Mouse (Mus musculus): ENCODE data around the gene Car5b. TPM values are rescaled to one million over a fixed set of nuclear protein-coding genes. Genes with fewer than 3 reads are reported as not detected.

The Car5b gene
- polyA plus RNA-seq, 1 experiment from 2014 or later: 0.65 TPM

DNA sequence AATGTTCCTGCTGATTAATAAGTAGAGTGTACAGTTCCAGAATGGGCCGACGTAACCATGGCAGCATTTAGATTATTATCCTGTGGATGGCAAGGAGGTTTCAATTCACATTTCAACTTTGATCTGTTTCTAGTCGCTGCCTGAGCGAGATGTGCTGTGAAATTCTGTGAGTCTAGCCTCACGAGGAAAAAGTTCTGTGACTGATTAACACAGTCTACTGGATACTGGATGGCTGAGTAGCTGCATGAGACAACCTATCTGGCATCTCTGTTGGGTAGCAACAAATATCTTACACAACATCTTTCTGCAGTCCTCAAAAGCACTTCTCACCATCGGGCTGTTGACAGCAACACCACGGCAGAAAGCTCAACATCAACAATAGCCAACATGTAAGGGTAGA lies 4.7 kb upstream of the Car5b start:
- Histone ChIP-seq H3K27ac (no peak overlapping the region), H3K9me3 (no peaks in the 10 kb centered on the region), H3K36me3 (no peaks in the 10 kb centered on the region), H3K27me3 (0 out of 2 replicates have a peak, but pooled peaks cover 3% of the 10 kb centered on the region), H3K4me1 (replicated peaks) (no peaks in the 10 kb centered on the region), H3K9ac (no peak overlapping the region), H3K4me3 (no peak overlapping the region), H3K4me2 (no peak overlapping the region)
- no peak for ATAC-seq (ENCODE audit: low FRiP score)
- WGBS: 85% methylated on average over 7 of the region's 7 CpGs

DNA sequence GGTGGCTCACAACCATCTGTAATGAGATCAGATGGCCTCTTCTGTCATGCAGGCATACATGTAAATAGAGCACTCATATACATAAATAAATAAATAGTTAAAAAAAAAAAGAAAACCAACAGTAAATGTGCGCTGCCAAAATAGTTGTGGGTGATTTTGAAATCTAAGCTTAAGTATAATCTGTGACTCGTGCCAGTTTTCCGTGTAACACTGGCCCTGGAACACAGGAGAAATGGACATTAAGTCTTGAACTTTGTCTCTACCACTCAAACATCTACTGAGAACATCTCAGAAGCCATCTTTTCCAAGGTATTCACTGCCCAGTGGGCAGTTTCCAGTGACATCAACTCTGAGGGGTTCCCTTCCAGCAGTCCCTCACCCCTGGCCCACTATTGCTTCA lies 12.2 kb downstream of the Car5b start:
- Histone ChIP-seq H3K36me3 (no peaks in the 10 kb centered on the region), H3K27ac (no peak overlapping the region), H3K9ac (no peak overlapping the region), H3K4me3 (no peak overlapping the region), H3K27me3 (peaks cover 5% of the 10 kb centered on the region; the same call in 1 of the 2 replicates), H3K4me1 (replicated peaks) (no peaks in the 10 kb centered on the region), H3K4me2 (no peak overlapping the region), H3K9me3 (no peaks in the 10 kb centered on the region)
- ATAC-seq (ENCODE audit: low FRiP score): no peak
- 93% methylated on average over 3 of the region's 3 CpGs for WGBS

DNA sequence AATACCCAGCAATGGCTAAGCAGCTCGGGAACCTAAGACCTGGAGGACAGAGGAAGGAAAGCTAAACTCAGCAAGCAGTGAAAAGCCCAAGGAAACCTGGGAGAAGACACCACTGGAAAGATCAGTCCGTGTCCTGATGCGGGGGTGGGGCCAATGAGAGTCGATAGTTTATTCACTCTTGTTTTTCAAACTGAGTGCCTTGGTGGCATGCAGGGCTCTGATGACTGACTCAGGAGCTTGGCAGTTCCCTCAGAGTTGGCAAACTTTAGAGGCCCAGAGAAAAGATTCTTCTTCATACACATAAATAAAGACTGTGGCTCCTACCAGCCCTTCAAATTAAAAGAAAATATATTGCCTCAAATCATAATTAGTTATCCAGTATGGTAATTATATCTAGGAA lies 12.8 kb downstream of the Car5b start:
- no peak overlapping the region for H3K9ac ChIP-seq
- peaks cover 6% of the 10 kb centered on the region; the same call in 1 of the 2 replicates for H3K27me3 ChIP-seq
- no peaks in the 10 kb centered on the region for H3K36me3 ChIP-seq
- WGBS: 83% methylated on average over 4 of the region's 4 CpGs
- no peak overlapping the region for H3K4me2 ChIP-seq
- no peak overlapping the region for H3K27ac ChIP-seq
- ATAC-seq (ENCODE audit: low FRiP score): no peak
- H3K9me3 ChIP-seq: no peaks in the 10 kb centered on the region
- no peak overlapping the region for H3K4me3 ChIP-seq
- no peaks in the 10 kb centered on the region for H3K4me1 ChIP-seq (replicated peaks)

DNA sequence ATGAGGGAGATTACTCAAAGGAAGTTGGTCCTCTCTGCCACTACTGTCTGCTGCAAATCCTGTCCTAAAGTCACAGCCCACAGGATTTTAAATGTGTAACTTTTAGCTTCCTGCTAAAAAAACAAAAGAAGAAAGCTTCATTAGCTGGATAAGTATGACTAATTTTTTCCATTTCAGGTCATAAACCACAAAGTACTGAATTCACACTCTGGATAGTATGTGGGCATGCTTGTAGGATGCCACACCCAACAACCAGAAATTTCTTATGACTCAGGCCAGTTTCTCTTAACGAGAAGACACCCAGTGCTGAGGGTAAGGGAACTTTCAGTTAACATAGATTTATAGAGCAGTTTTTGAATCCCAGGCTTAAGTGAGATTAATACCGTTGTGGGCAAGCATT lies 14.5 kb downstream of the Car5b start:
- peaks cover 5% of the 10 kb centered on the region; the same call in 1 of the 2 replicates for H3K27me3 ChIP-seq
- H3K27ac ChIP-seq: no peak overlapping the region
- 83% methylated on average over 2 of the region's 2 CpGs for WGBS
- no peaks in the 10 kb centered on the region for H3K36me3 ChIP-seq
- no peaks in the 10 kb centered on the region for H3K4me1 ChIP-seq (replicated peaks)
- no peak overlapping the region for H3K4me2 ChIP-seq
- ATAC-seq (ENCODE audit: low FRiP score): no peak
- no peaks in the 10 kb centered on the region for H3K9me3 ChIP-seq
- no peak overlapping the region for H3K4me3 ChIP-seq
- no peak overlapping the region for H3K9ac ChIP-seq

DNA sequence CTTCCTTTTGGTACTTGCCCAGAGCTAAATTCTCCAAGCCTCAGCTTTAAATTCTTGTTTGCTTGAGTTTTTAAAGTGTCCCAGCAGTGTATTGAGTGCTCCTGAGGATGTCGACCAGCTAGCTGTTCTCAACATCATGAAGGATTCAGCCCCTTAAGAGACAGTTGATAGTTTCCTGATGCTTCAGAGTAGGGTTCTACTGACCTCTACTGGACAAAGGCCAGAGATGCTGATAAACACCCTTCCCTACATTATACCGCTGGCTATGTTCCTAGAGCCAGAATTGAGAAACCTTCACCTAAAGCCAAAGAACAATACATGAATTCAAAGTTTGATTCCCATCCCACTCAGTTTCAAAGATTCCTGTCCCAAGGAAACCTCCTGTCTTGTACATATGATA lies 23.0 kb downstream of the Car5b start:
- 23% methylated on average over 2 of the region's 2 CpGs for WGBS
- Histone ChIP-seq H3K9me3 (no peaks in the 10 kb centered on the region), H3K4me2 (no peak overlapping the region), H3K4me3 (no peak overlapping the region), H3K27ac (no peak overlapping the region), H3K27me3 (0 out of 2 replicates have a peak, but pooled peaks cover 4% of the 10 kb centered on the region), H3K4me1 (replicated peaks) (no peaks in the 10 kb centered on the region), H3K36me3 (no peaks in the 10 kb centered on the region), H3K9ac (no peak overlapping the region)
- ATAC-seq (ENCODE audit: low FRiP score): peak; percentile 73; the same call in 1 of the 2 replicates

DNA sequence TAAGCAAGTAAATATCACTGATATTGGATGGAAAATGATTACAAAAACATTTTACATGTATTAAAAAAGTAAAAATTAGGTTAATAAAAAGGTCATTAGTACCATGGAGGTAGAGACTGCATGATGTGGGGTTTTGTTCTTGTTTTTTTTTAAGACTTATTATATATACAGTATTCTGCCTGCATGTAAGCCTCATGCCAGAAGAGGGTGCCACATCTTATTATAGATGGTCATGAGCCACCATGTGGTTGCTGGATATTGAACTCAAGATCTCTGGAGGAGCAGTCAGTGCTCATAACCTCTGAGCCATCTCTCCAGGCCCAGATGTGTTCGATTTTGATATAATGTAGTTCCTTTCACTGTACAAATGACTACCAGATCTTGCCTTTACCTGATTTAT lies 27.9 kb downstream of the Car5b start:
- Histone ChIP-seq H3K36me3 (no peaks in the 10 kb centered on the region), H3K27ac (no peak overlapping the region), H3K4me3 (no peak overlapping the region), H3K9ac (no peak overlapping the region), H3K4me2 (no peak overlapping the region), H3K4me1 (replicated peaks) (no peaks in the 10 kb centered on the region), H3K9me3 (no peaks in the 10 kb centered on the region), H3K27me3 (peaks cover 5% of the 10 kb centered on the region; the same call in 1 of the 2 replicates)
- ATAC-seq (ENCODE audit: low FRiP score): no peak
- whole genome bisulfite sequencing: 90% methylated on average over 1 of the region's 1 CpGs

DNA sequence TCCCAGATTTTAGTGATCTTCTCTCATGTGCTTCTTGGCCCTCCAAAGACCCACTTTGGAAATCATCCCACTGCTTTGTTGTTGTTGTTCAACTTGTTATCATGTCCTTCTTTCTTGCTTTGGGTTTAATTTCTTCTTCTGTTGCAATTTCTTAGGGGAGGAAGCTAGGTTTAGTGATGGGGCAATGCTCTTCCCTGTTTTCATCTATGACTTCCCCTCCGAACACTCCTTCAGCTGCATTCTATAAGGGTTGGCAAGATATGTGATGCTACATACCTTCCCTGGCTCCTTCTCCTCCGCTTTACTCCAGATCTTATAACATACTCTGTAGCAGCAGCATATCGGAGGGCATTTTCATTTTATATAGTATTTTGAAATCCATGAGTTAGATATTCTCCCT lies 31.0 kb downstream of the Car5b start:
- Histone ChIP-seq H3K4me1 (replicated peaks) (no peaks in the 10 kb centered on the region), H3K27me3 (peaks cover 9% of the 10 kb centered on the region; the same call in 1 of the 2 replicates), H3K9ac (no peak overlapping the region), H3K4me3 (no peak overlapping the region), H3K27ac (no peak overlapping the region), H3K9me3 (no peaks in the 10 kb centered on the region), H3K36me3 (no peaks in the 10 kb centered on the region), H3K4me2 (no peak overlapping the region)
- no peak for ATAC-seq (ENCODE audit: low FRiP score)
- WGBS: 96% methylated on average over 3 of the region's 3 CpGs

DNA sequence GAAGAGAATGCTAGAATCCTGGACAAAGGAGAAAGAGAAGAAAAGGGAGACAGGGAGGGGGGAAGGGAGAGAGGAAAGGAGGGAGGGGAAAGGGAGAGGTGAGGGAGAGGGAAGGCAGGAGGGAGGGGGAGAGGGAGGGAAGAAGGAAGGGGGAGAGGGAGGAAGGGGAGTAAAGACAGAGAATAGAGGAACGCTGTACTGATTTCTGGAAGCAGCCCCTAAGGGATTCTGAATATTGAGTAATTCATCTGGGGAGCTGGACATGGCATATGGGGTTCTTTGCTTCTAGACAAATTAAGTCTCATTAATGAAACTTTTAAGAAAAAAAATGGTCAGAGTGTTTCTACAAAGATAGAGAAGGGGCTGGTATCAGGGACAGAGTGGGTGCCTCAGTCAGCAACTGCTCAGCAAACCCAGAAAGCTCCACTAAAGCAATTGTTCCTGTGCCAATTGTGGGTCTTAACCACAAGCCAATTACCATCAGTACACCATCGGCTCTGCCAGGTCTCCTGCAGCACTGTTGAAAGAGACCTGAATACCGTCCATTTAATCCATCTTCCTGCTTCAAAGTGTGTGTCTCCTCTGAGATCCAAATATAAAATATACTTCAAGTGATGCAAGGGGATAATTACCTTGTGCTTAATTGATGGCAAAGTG lies 40.0 kb downstream of the Car5b start:
- Histone ChIP-seq H3K4me2 (no peak overlapping the region), H3K27ac (no peak overlapping the region), H3K9me3 (no peaks in the 10 kb centered on the region), H3K9ac (no peak overlapping the region), H3K4me1 (replicated peaks) (no peaks in the 10 kb centered on the region), H3K27me3 (no peaks in the 10 kb centered on the region), H3K36me3 (no peaks in the 10 kb centered on the region), H3K4me3 (no peak overlapping the region)
- ATAC-seq (ENCODE audit: low FRiP score): no peak
- 58% methylated on average over 3 of the region's 3 CpGs for WGBS

DNA sequence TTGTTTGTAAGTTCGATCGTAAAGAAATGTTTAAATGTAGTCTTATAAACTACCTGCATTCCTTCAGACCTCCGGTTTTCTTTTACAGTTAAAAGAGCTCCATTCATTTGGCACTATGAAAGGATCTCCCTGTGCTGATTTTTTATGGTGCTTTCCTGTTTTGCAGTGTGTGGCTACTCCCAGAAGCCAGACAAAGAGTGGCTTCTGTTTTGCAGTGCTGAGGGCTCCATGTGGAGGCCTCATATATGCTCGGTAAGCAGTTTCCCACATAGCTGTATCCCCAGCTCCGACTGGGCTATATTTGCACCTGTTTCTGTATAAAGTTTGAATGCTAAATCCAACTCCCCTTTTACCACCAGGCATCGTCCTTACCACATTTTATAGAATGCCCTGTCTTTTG lies 45.7 kb downstream of the Car5b start:
- Histone ChIP-seq H3K9ac (no peak overlapping the region), H3K4me2 (no peak overlapping the region), H3K9me3 (no peaks in the 10 kb centered on the region), H3K27me3 (no peaks in the 10 kb centered on the region), H3K4me1 (replicated peaks) (no peaks in the 10 kb centered on the region), H3K4me3 (no peak overlapping the region), H3K27ac (no peak overlapping the region), H3K36me3 (no peaks in the 10 kb centered on the region)
- no peak for ATAC-seq (ENCODE audit: low FRiP score)
- WGBS: 80% methylated on average over 6 of the region's 6 CpGs

DNA sequence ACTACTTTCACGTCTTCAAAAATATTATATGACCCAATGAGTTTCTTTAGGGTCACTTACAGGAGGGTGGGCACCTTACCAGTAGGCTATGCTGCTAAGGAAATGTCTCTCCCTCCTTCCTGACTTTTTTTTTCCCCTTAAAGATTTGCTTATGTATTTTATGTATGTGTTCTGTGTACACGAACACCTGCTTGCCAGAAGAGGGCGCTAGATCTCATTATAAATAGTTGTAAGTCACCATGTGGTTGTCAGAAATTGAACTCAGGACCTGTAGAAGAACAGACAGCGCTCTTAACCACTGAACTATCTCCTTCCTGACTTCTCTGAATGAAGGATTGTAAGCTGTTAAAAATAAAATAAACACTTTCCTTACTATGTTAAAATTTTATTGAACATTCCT lies 46.3 kb downstream of the Car5b start:
- Histone ChIP-seq H3K4me3 (no peak overlapping the region), H3K27ac (no peak overlapping the region), H3K36me3 (no peaks in the 10 kb centered on the region), H3K27me3 (no peaks in the 10 kb centered on the region), H3K4me2 (no peak overlapping the region), H3K9me3 (no peaks in the 10 kb centered on the region), H3K9ac (no peak overlapping the region), H3K4me1 (replicated peaks) (no peaks in the 10 kb centered on the region)
- 48% methylated on average over 4 of the region's 4 CpGs for WGBS
- ATAC-seq (ENCODE audit: low FRiP score): no peak

DNA sequence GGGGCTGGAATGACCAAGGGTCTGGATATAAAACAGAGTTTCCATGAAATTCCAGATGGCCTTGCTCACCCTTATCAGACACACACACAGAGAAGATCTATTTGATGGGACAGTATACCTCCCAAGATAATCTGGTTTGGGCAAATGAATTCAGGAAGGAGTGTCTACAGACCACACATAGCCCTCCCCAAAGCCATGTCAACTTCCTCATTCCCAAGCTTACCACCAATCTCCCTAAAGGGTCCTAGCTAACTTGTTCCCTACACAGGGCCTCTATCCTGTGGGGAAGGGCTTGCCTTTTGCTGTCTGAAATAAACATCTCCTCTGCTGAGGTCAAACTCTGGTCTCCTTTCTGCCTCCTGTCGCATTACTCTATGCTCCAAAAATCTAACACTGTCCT lies 46.7 kb downstream of the Car5b start:
- Histone ChIP-seq H3K4me1 (replicated peaks) (no peaks in the 10 kb centered on the region), H3K9ac (no peak overlapping the region), H3K36me3 (no peaks in the 10 kb centered on the region), H3K4me2 (no peak overlapping the region), H3K27me3 (no peaks in the 10 kb centered on the region), H3K9me3 (no peaks in the 10 kb centered on the region), H3K27ac (no peak overlapping the region), H3K4me3 (no peak overlapping the region)
- no peak for ATAC-seq (ENCODE audit: low FRiP score)
- 100% methylated on average over 1 of the region's 1 CpGs for WGBS

DNA sequence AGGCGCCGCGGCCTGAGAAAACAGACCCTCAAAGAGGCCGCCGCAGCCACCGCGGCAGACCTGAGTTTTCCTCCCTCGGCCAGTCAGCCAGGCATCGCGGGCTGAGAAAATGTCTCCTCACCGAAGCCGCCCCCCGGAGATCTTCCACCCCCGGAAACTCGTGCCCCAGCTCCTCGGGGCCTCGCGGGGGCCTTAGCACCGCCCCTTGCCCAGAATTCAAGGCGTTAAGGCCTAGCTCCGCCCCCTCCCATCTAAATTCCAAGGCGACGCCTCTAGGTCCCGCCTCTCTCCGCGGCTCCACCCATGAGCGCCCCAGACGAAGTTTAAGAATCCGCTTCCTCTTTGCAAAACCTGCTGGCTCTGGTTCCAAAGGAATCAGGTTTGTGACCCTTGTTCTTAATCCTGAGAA lies 69.3 kb downstream of the Car5b start, which contains the start of gene Zrsr2:
Gene Zrsr2 (minus strand): TSS at position 195 of the 409 bp plus-strand sequence.
- Histone ChIP-seq H3K9me3 (no peaks in the 10 kb centered on the region), H3K4me2 (peak within 1 kb of the TSS; percentile 58), H3K27me3 (no peaks in the 10 kb centered on the region), H3K9ac (peak within 1 kb of the TSS; percentile 82), H3K36me3 (peaks cover 13% of the 10 kb centered on the region; the same call in 1 of the 2 replicates), H3K27ac (peak within 1 kb of the TSS; percentile 96), H3K4me1 (replicated peaks) (peaks cover 9% of the 10 kb centered on the region), H3K4me3 (peak within 1 kb of the TSS; percentile 60)
- ATAC-seq (ENCODE audit: low FRiP score): peak; percentile 98
- 12% methylated on average over 20 of the region's 29 CpGs for WGBS

DNA sequence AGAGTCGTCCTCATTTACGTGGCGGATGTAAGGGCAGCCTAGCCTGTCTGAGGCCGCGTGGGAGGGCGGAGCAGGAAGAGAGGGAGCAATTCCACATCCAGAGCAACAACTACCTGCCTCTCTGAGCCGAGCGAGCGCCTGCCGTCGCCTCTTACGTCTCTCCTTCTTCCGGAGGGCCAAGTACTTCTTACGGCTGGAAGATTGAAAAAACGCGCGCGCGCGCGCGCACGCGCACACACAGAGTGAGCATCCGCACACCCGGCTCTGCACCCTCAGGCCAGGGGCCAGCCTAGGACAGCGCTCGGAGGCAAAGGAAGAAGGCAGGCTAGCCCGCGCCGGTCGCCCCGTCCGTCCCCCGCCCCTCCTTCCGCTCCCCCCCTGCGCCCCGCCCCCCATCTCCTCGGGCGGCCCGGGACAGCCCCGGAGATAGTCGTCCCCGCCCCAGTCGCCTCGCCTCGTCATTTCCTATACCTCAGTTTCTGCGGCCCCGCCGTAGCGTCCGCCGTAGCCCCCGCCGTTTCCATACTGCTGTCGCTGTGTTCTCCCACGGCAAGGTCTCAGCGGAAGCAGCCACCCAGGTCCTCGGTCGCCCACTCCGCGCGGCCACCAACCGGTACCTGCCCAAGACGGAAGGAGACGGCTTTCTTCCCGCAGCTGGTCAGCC lies 69.9 kb downstream of the Car5b start:
- peak; percentile 96 for ATAC-seq (ENCODE audit: low FRiP score)
- peaks cover 9% of the 10 kb centered on the region for H3K4me1 ChIP-seq (replicated peaks)
- peak overlapping the region; percentile 96 for H3K27ac ChIP-seq
- no peaks in the 10 kb centered on the region for H3K27me3 ChIP-seq
- peak overlapping the region; percentile 82 for H3K9ac ChIP-seq
- 17% methylated on average over 55 of the region's 67 CpGs for WGBS
- H3K36me3 ChIP-seq: peaks cover 18% of the 10 kb centered on the region; the same call in 1 of the 2 replicates
- H3K4me3 ChIP-seq: peak overlapping the region; percentile 60
- H3K9me3 ChIP-seq: no peaks in the 10 kb centered on the region
- peak overlapping the region; percentile 58 for H3K4me2 ChIP-seq

Measured in hindbrain, embryonic 13.5 days (tissue).